Mouse (Mus musculus): ENCODE results near the gene Wdr73.

- TF ChIP-seq POLR2A (IDR thresholded peaks at IDR 0.05; ENCODE audit: insufficient read depth, low read depth, low read length) (no peak), CTCF (IDR thresholded peaks at IDR 0.05) (no peak), EP300 (IDR thresholded peaks at IDR 0.05; ENCODE audit: insufficient read depth, low read depth, low read length) (no peak)
Measured at GRCm38 (mm10) chr7:80923165-80923564, 22.1 kb upstream of the Wdr73 start.
